Mouse (Mus musculus) right cerebral cortex, postnatal 36 days (tissue): ENCODE measurements around the gene Irgm1.
"Not testable (repeated sequence)": the region's sequence is repeated elsewhere in the genome, so short reads cannot be mapped to it uniquely, and the experiment has no call there.

ENCODE experiments used
- DNase-seq, 2 experiments: peaks; one replicate each; pipeline ENCODE4 v3.0.0; 2022; ENCODE audit warnings: low spot score in 2 of 2, mixed read lengths in 1 of 2

Gene Irgm1

GRCm38 (mm10) chr11:48871201-48871772, at the start of gene Irgm1:
Gene Irgm1, minus strand, starts transcription at chr11:48871683.
- no peak for DNase-seq

GRCm38 (mm10) chr11:48918380-48918779, 46.9 kb upstream of the Irgm1 start:
- no peak for DNase-seq

DNA sequence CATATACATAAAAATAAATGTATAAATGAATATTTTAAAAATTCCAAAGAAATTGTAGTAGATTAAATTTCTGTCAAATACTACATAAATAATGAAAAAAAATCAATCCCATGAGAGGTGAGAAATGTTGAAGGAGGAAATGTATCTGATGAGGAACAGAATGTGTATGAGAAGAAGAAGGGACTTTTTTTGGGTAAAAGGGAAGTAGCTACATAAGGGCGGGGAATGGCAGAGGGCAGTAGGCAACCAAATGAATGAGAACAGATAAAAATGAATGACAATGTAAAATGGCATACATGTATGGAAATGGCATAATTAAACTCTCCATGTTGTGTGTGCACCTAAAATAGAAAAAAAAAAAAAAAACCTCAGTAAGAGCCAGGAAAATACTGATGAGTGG, 42.1 kb upstream of the Irgm1 start:
- DNase-seq, result no peak

- DNase-seq, result no peak
Observed at GRCm38 (mm10) chr11:48908459-48908858, 37.0 kb upstream of the Irgm1 start.

GRCm38 (mm10) chr11:48902021-48902420, 30.5 kb upstream of the Irgm1 start, which contains the start of gene Gm5431:
Gene Gm5431, minus strand, starts transcription at chr11:48902214.
- no peak for DNase-seq

- not testable (repeated sequence) for DNase-seq
Observed at GRCm38 (mm10) chr11:48901567-48901930, 30.1 kb upstream of the Irgm1 start.

GRCm38 (mm10) chr11:48900654-48901566, 29.4 kb upstream of the Irgm1 start:
- not testable (repeated sequence) for DNase-seq

DNA sequence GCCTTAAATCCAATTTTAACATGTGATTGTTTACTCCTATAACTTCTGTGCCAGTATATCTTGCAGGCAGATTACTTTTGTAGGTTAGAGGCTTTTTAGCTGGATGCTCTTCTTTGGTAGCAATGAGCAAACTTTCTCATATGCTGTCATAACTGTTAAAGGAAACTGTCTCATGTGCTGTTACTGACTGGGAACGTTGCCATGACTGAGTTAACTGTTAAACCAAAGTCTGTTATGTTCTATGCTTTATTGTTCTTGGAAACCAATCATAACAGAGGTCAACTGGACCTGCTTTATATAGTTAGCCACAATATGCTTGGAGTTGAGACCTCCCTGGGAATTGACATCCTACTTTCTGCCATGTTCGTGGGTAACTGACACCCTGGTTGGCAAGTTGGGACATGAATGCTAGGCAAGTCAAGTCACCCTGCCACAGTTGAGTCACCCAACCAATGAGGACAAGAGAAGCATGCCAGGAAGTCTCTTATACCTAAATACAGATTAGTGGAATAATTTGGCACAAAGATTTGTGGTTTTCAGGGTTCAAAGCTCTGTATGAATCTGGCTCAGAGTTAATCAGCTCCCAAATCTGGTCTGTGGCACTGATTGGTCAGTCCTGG, 27.4 kb upstream of the Irgm1 start:
- no peak for DNase-seq

DNA sequence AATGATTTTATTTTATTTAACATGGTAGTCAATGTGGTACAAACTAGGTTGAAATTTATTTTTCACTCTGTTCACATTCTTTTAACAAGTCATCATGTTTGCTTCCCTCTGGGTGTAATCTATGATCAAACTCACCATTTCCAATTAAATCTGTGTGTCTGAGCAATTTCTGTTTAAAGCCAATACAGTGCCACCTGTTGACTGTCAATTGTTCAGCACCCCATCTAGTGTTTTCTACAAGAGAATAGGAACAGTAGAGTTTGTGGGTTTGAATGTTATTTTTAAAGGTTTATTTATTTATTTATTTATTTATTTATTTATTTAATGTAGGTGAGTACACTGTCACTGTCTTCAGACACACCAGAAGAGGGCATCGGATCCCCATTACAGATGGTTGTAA, 5.2 kb upstream of the Irgm1 start:
- no peak for DNase-seq

DNA sequence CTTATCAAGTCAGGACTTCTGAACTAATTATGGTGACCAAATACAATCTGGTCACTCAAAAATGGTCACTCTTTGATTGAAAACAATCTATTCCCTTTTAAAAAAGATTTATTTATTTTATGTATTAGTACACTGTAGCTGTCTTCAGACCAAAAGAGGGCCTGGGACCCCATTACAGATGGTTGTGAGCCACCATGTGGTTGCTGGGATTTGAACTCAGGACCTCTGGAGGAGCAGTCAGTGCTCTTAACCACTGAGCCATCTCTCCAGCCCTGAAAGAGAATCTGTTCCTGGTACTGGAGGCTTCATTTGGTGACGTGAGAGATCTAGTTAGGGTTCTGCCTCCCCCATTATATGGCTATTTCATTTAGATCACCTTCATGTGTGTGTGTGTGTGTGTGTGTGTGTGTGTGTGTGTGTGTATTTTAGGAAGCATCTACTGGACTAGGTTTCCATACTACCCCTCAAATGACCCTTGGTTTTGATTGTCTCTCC, 3.9 kb upstream of the Irgm1 start:
- not testable (repeated sequence) for DNase-seq

DNA sequence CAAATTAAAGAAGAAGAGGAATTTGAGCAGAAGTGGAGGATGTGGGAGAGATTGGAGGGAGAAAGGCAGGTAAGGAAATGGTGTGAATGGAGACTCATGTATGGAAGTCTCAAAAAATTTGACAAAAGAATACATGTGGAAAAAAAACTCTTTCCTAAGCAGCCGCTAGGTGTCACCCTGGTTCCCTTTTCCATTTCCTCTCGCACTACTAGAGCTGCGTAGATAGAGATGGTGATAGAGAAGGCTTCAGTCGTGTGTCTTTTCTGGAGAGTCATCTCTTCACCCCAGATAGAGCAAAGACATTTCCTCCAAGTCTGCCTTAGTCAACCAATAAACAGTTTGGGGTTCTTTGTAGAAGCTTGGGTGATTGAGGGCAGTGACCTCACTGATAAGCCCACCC, 3.0 kb upstream of the Irgm1 start:
- no peak for DNase-seq

GRCm38 (mm10) chr11:48873591-48874290, 2.3 kb upstream of the Irgm1 start:
- no peak for DNase-seq

DNA sequence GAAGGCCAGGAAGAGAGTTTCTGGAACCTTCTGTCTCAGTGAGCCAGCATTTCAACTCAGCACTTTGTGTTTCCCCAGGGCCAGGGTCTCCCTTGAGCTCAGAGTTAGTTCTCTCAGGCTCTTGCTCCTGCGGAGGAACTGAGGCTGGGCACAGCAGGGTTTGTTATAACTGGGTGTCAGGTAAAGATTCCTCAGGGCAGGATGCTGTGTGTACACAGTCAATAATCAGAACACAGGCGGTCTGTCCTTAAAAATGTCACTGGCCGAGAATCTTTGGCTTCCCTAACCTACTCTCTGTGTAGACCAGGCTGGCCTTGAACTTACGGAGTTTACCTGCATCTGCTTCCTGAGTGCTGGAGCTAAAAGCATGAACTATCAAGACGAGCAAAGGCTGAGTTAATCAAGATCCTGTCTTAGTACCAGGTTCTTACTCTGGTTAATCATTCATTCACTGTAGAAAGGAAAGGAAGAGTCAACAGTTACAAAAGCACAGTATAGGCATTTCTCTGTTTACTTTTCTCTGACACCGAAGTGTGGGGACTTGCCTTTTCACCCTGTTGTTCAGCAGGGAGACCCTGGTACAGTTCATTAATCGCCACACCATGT, 1.3 kb upstream of the Irgm1 start:
- DNase-seq, result no peak

DNA sequence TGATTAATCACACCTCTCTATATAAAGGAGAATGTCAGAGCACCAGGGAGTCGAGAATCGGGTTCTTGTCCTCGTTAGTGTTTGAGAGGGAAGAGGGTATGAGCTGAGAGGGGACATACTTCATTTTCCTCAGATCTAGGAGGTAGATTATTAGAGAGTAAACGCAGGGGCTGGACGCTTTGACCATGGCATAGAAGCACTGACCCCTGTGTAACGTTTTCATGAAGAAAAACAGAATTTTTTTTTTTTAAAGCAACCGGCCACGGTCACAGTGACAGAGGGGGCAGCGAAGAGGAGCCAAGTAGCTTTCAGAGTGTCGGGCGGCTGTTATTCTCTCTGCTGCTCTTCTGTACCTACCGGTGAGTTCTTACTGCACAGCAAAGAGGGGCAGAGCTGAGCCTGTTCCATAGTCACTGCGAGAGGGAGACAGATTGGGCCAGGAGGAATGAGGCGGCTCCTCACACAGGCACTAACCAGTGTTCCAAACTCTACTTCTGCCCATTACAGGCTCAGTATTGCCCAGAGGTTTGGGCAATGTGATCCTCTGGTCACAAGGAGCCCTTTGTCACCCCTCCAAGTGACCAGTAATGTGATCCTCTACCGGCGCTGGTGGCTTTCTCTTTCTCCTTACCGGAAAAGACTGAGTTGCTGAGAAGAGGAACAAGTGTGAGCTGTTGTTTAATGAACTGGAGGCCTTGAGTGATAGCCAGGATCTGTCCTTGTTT, 496 bp upstream of the Irgm1 start:
- DNase-seq, result no peak

DNA sequence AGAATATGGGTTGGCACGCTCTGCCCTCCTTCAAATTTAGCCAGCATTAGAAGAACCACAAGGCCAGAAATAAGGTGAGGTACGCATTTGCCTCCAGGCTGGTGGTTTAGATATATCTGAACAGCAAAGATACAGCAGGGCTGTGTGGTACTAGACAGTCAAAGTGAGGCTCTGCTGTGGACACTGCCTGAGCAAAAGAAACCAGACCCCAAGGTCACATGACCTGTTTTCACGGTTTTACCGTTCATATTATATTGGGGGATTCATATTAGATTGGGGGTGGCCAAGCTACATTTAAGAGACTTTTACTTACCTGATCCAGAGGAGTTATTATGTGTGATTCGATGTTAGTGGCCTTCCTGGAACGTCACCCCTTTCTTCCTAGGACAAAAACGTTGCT, 702 bp downstream of the Irgm1 start:
- no peak for DNase-seq

DNA sequence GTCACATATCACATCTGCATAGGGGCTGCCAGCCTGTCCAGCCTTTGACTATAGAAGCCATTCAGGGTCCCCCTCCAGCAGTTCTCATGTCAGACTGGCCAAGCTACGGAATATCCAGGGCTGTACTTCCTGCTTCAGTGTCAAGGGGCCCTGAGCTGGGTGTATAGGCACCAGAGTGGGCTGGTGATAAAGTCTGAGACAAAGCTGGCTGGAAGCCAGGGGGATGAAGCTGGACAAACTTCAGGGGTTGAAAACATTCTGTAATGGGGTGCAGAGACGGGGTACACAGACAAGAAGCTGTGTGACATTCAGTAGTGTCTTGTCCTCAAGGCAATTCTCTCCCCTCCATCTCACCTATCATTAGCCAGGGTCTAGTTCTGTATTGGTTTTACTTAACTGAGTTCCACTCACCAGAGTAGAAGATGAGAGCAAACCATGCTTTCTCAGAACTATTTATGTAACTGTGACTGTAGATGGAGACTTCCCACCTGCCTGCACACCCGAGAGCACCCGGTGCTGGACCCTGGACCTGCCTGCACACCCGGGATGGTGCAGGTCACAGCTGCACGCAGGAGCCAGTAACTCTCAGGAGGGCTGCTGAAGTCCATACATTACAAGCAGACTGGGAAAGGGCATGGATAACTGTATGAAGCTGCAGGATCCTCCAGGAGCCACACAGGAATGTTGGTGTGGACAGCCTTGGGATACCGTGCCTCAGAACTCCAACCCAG, 1.9 kb downstream of the Irgm1 start:
- DNase-seq, result no peak

GRCm38 (mm10) chr11:48866481-48866880, 5.0 kb downstream of the Irgm1 start:
- DNase-seq, result no peak

DNA sequence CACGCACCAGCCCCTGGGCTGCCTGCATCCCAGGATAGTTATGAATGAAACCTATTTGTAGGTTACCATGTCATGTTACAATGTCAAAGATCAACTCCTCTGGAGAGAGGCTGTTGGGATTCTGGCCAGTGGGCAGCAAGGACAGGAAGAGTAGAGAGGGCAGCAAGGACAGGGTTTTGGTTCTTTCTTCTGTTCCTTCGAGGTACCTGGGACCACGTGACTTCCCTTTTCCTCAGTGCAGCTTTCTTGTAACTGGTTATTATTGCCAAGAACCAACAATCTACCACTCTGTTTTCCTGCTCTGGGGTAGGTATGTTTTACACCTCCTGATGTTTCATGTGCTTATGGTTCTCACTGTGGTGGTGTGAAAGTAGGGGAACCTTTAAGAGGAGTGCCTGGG, 7.7 kb downstream of the Irgm1 start:
- DNase-seq, result no peak

- DNase-seq, result no peak
Observed at GRCm38 (mm10) chr11:48862784-48863319, 8.6 kb downstream of the Irgm1 start.

DNA sequence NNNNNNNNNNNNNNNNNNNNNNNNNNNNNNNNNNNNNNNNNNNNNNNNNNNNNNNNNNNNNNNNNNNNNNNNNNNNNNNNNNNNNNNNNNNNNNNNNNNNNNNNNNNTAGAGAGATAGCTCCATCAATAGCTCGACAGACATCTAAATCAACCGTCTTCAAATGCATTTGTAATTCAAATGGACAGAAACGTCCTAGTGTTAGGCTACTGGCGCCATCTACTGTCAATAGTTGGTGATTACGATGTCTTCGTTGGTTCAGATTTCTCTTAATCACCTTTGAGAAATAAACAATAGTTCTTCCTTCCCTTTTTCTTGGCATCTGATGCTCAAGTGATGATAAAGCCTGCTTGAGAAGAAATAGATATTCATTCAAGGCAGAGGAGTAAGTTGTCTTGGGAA, 12.5 kb downstream of the Irgm1 start:
- DNase-seq, result peak in 1 of 2 experiments; percentile 17
